Mouse (Mus musculus) heart, embryonic 13.5 days (tissue): ENCODE measurements around the gene Procr. TPM values are rescaled to one million over a fixed set of nuclear protein-coding genes. Genes with fewer than 3 reads are reported as not detected.
"Not testable (repeated sequence)": the region's sequence is repeated elsewhere in the genome, so short reads cannot be mapped to it uniquely, and the experiment has no call there.

ENCODE experiments used
- ATAC-seq: fragments of 200-750 bp; cut with Nextera tagmentation; 2 replicates; pipeline ENCODE4 v1.8.0; 2017; ENCODE audit warnings: moderate TSS enrichment; ENCODE audit not compliant: insufficient number of reproducible peaks, low FRiP score, low TSS enrichment; ENCODE audit errors: extremely low read depth
- H3K27ac ChIP-seq: fragments of 300-500 bp; sonication (generic); replicated peaks from 2 replicates; pipeline ENCODE4 v1.5.1; 2015; ENCODE audit warnings: moderate library complexity, mild to moderate bottlenecking, inconsistent platforms
- H3K27me3 ChIP-seq: fragments of 300-500 bp; sonication (generic); replicated peaks from 2 replicates; pipeline ENCODE4 v1.6.1; 2015; ENCODE audit warnings: mild to moderate bottlenecking, inconsistent platforms
- H3K36me3 ChIP-seq: fragments of 300-500 bp; sonication (generic); 2 replicates; pipeline ENCODE4 v1.6.1; 2015; ENCODE audit warnings: mild to moderate bottlenecking, inconsistent platforms
- H3K4me1 ChIP-seq: fragments of 300-500 bp; sonication (generic); 2 replicates; pipeline ENCODE4 v1.6.1; 2015; ENCODE audit warnings: inconsistent platforms
- H3K4me2 ChIP-seq: fragments of 300-500 bp; sonication (generic); 2 replicates; pipeline ENCODE4 v1.6.1; 2015; ENCODE audit warnings: inconsistent platforms, mild to moderate bottlenecking, moderate library complexity
- H3K4me3 ChIP-seq: fragments of 300-500 bp; sonication (generic); 2 replicates; pipeline ENCODE4 v1.5.1; 2015; ENCODE audit warnings: moderate library complexity, mild to moderate bottlenecking, inconsistent platforms
- H3K9ac ChIP-seq: fragments of 300-500 bp; sonication (generic); 2 replicates; pipeline ENCODE4 v1.6.1; 2015; ENCODE audit warnings: inconsistent platforms, mild to moderate bottlenecking, moderate library complexity
- H3K9me3 ChIP-seq: fragments of 300-500 bp; sonication (generic); 2 replicates; pipeline ENCODE4 v1.6.1; 2016; ENCODE audit warnings: inconsistent platforms
- WGBS: fragments of 180-500 bp; shearing (Covaris S2); methylation state at CpG from one replicate; pipeline ENCODE4 v1.1.7; 2015; ENCODE audit warnings: mixed read lengths; 5-methylcytosine and 5-hydroxymethylcytosine counted together
- polyA plus RNA-seq: library from polyadenylated mRNA; unstranded; fragments of >200 nt; fragmentation: Nextera tagmentation; extraction: Ambion mirVana; gene quantifications from 2 replicates; pipeline ENCODE4 v1.2.1, GENCODE M21; 2015

Gene Procr
- polyA plus RNA-seq, 1 experiment from 2014 or later = 9.1 TPM

DNA sequence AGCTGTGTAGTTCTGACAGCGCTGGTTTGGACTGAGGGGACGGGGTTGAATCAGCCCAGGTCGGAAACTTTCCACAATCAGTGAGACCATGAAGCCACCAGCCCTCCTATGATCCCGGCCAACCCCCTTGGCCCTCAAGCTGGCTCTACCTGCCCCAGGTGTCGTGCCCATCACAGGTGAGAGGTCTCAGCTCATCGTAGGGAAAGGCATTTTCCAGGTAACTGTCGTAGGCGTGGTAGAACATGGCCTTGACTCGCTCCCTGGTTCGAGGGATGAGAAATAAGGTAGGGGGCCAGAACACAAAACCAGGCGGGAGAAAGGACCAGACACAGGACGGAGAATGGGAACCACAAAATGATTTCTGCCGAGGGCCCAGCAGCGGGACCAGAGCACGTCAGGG lies 22.2 kb upstream of the Procr start:
- Histone ChIP-seq H3K27ac (no peak overlapping the region), H3K9me3 (no peaks in the 10 kb centered on the region), H3K27me3 (no peaks in the 10 kb centered on the region), H3K36me3 (peaks cover 9% of the 10 kb centered on the region), H3K9ac (peak overlapping the region; percentile 88), H3K4me3 (peak overlapping the region; percentile 87), H3K4me2 (peak overlapping the region; percentile 93), H3K4me1 (peaks cover 10% of the 10 kb centered on the region)
- ATAC-seq = no peak
- 4% methylated on average over 15 of the region's 15 CpGs for WGBS

DNA sequence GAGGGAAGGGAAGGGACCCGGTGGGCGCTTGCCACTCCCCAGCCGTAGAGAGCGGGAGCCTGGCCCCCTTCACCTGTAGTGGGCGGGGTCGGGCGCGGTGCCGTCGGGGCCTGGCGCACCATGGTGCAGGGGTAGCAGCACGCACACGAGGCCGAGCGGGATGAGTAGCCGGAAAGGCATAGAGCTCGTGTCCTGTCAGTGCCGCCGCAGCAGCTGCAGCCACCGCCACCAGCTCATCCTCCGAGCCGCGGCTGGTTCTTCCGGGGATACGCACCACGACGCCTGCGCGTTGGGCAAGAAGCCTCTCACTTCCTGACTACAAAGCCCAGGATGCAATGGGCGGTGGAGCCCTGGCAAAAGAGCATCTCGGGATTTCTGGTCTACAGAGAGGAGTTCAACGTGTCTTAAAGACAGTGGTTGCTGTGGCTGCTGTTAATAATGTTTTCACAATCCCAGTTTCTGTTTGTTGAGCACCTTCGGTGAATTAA lies 21.7 kb upstream of the Procr start, which contains the start of gene Edem2:
TSS of gene Edem2 (minus strand) at position 318 of the 488 bp plus-strand sequence.
- under 1% methylated on average over 33 of the region's 33 CpGs for WGBS
- peak within 1 kb of the TSS; percentile 87 for H3K4me3 ChIP-seq
- peak; percentile 61 for ATAC-seq
- no peak within 1 kb of the TSS for H3K27ac ChIP-seq
- peaks cover 10% of the 10 kb centered on the region for H3K4me1 ChIP-seq
- H3K4me2 ChIP-seq = peak within 1 kb of the TSS; percentile 93
- H3K27me3 ChIP-seq = no peaks in the 10 kb centered on the region
- H3K36me3 ChIP-seq = peaks cover 9% of the 10 kb centered on the region
- no peaks in the 10 kb centered on the region for H3K9me3 ChIP-seq
- peak within 1 kb of the TSS; percentile 88 for H3K9ac ChIP-seq

DNA sequence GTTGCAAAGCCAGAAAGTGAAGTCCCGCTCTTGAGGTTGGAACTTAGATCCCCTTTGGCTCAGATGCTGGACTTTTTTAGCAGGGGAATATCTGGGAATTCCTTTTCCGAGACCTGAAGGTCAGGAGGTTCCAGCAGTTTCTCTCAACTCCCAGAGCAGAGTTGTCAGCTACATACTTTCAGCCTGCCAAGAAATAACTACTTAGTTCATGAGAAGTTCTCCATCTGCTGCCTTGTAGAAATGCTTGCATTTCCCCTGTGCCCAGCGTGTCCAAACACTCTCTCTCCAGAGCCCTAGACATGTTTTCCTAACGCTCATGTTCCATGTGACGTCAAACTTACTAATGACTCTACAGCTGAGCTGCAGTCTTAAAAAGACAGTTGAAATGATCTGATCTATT lies 15.8 kb upstream of the Procr start:
- no peak overlapping the region for H3K9ac ChIP-seq
- H3K9me3 ChIP-seq = no peaks in the 10 kb centered on the region
- H3K4me1 ChIP-seq = no peaks in the 10 kb centered on the region
- no peak for ATAC-seq
- H3K4me2 ChIP-seq = no peak overlapping the region
- no peaks in the 10 kb centered on the region for H3K36me3 ChIP-seq
- no peak overlapping the region for H3K27ac ChIP-seq
- no peaks in the 10 kb centered on the region for H3K27me3 ChIP-seq
- no peak overlapping the region for H3K4me3 ChIP-seq
- WGBS = 61% methylated on average over 5 of the region's 5 CpGs

DNA sequence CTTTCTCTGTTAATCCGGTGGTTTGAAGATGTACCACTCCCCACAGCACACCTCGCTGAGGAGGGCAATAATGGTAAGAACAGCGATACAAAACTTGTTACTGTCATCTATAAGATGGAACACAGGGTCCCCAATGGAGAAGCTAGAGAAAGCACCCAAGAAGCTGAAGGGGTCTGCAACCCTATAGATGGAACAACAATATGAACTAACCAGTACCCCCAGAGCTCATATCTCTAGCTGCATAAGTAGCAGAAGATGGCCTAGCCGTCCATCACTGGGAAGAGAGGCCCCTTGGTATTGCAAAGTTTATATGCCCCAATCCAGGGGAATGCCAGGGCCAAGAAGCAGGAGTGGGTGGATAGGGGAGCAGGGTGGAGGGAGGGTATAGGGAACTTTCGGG lies 15.2 kb upstream of the Procr start, which contains the start of gene Gm17581:
TSS of gene Gm17581 (minus strand) at position 101 of the 400 bp plus-strand sequence.
- not testable (repeated sequence) for H3K4me2 ChIP-seq, H3K27ac ChIP-seq, H3K9ac ChIP-seq, ATAC-seq, H3K36me3 ChIP-seq, H3K4me1 ChIP-seq, H3K9me3 ChIP-seq, H3K27me3 ChIP-seq, H3K4me3 ChIP-seq
- WGBS = 73% methylated on average over 5 of the region's 5 CpGs

DNA sequence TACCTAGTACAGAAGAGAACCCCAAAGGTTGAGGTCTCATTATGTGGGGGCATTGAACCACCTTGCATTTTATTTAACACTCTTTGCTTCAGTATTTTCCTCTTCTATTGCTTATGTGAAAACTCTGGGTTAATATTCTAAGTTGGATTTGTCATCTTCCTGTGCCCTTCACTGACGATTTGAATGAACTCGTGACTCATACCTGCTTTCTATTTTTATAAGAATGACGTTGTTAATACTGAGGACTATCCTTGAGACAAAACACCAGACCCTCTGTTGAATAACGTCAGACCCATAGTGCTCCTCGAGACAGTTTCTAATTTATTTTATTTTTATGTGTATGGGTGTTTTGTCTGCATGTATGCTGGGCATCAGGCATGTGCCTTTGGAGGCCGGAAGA lies 14.0 kb upstream of the Procr start:
- H3K36me3 ChIP-seq = no peaks in the 10 kb centered on the region
- H3K4me2 ChIP-seq = no peak overlapping the region
- H3K4me1 ChIP-seq = peaks cover under 1% of the 10 kb centered on the region; the same call in 1 of the 2 replicates
- no peaks in the 10 kb centered on the region for H3K9me3 ChIP-seq
- H3K4me3 ChIP-seq = no peak overlapping the region
- no peaks in the 10 kb centered on the region for H3K27me3 ChIP-seq
- ATAC-seq = no peak
- H3K27ac ChIP-seq = no peak overlapping the region
- 49% methylated on average over 6 of the region's 6 CpGs for WGBS
- no peak overlapping the region for H3K9ac ChIP-seq

DNA sequence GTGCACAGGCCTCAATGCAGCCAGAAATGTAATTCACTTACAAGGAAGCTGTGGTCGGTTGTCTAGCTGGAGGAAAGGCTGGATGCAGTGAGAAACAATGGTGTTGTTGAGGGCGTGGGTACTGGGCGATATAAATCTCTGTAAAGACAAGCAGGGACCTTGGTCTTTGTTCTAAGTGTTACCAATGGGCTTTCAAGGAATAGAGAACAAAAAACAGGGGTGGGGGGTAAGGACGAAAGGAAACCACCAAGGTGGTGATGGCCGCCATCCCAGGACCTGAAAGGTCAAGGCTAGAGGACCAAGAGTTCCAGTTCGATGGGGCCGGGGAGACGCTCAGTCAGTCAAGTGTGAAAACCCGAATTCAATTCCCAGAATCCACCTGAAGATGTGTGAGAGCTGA lies 13.1 kb upstream of the Procr start:
- H3K9ac ChIP-seq = no peak overlapping the region
- peaks cover 9% of the 10 kb centered on the region for H3K4me1 ChIP-seq
- no peak overlapping the region for H3K4me2 ChIP-seq
- no peak overlapping the region for H3K4me3 ChIP-seq
- no peaks in the 10 kb centered on the region for H3K36me3 ChIP-seq
- no peaks in the 10 kb centered on the region for H3K27me3 ChIP-seq
- no peaks in the 10 kb centered on the region for H3K9me3 ChIP-seq
- 74% methylated on average over 9 of the region's 9 CpGs for WGBS
- no peak for ATAC-seq
- H3K27ac ChIP-seq = no peak overlapping the region

DNA sequence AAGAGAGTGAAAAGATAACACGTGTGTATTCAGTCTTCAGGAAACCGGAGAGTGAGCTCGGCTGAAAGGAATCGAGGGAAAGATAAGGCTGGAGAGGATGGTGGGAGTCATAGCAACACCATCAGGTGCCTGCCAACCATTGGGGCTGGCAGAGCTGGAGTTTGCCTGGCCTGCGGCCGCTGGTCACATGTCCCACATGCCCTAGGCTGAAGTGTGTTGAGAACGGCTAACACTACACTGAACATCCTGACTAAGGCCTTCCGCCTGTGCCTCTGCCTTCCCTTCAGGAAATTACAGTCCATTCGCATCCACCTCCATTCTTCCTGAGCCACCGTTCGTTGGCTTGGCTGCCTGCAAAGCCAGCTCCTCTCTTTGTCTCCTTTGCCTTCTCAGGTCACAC lies 8.7 kb upstream of the Procr start:
- peak; percentile 38; the same call in 1 of the 2 replicates for ATAC-seq
- Histone ChIP-seq H3K9me3 (no peaks in the 10 kb centered on the region), H3K9ac (no peak overlapping the region), H3K4me2 (peak overlapping the region; percentile 30; the same call in 1 of the 2 replicates), H3K4me3 (no peak overlapping the region), H3K27ac (peak overlapping the region; percentile 73), H3K27me3 (no peaks in the 10 kb centered on the region), H3K4me1 (peaks cover 18% of the 10 kb centered on the region), H3K36me3 (no peaks in the 10 kb centered on the region)
- 33% methylated on average over 11 of the region's 11 CpGs for WGBS

DNA sequence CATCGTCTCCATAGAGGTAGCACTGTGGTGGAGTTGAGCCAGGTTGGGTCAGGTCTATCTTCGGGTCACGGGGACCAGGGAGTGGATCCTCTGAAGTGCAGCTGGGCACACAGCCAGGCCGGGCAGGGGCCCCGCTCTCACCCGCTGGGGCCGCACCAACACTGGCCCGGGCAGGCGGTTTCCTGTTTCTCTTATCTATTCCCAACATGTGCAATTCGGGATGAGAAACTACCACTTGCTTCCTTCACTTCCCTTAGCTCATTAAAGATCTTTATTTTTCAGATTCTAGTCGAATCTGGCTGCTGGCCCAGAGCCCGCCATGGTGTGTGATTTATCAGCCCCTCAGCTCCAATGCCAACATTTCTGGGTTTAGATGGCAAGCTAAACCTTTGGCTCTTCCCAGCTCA lies 8.0 kb upstream of the Procr start:
- WGBS = 39% methylated on average over 12 of the region's 12 CpGs
- Histone ChIP-seq H3K4me1 (peaks cover 18% of the 10 kb centered on the region), H3K27ac (peak overlapping the region; percentile 73), H3K36me3 (no peaks in the 10 kb centered on the region), H3K4me2 (peak overlapping the region; percentile 30; the same call in 1 of the 2 replicates), H3K9ac (no peak overlapping the region), H3K27me3 (no peaks in the 10 kb centered on the region), H3K4me3 (no peak overlapping the region), H3K9me3 (no peaks in the 10 kb centered on the region)
- ATAC-seq = peak; percentile 78

DNA sequence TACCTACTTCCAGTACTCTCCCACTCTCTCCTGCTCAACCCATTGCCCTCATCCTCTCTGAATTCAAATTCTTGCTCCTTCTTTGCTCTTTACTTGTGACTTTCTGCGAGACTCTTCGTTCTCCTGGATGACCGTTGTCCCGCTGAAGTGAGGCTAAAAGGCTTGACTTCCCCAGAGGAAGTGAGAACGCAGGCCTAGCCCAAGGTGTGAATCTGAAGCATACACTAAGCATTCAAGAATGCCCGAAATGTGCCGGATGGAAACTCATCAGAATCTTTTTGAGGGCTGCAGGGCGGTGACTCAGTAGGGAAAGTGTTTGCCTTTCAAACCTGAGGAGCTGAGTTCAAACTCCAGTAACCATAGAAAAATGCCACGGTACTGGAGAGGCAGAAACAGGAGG lies 7.6 kb upstream of the Procr start:
- H3K4me2 ChIP-seq = 0 out of 2 replicates have a peak overlapping the region, but pooled peaks have one; percentile 30
- peaks cover 18% of the 10 kb centered on the region for H3K4me1 ChIP-seq
- 68% methylated on average over 9 of the region's 9 CpGs for WGBS
- H3K4me3 ChIP-seq = no peak overlapping the region
- H3K9me3 ChIP-seq = no peaks in the 10 kb centered on the region
- no peak for ATAC-seq
- H3K27ac ChIP-seq = peak overlapping the region; percentile 73
- H3K27me3 ChIP-seq = no peaks in the 10 kb centered on the region
- H3K36me3 ChIP-seq = no peaks in the 10 kb centered on the region
- no peak overlapping the region for H3K9ac ChIP-seq

DNA sequence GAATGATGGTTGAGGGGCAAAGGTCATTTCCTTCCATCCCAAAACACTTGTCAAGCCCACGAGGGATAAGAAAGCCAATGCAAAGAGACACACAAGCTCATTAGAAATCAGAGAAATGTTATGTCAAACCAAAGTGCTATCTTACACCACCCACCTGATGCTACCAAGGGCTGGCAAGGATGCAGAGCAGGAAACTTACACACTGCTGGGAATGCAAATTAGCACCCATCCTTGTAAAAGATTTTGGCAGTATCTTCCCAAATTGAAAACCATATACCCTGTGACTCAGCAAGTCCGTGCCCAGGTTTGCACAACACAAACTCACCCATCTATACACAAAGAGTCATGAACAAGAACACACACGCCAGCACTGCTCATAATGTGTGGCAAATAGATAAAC lies 5.4 kb upstream of the Procr start:
- H3K36me3 ChIP-seq = no peaks in the 10 kb centered on the region
- peaks cover 18% of the 10 kb centered on the region for H3K4me1 ChIP-seq
- no peaks in the 10 kb centered on the region for H3K27me3 ChIP-seq
- H3K4me3 ChIP-seq = no peak overlapping the region
- no peak overlapping the region for H3K9ac ChIP-seq
- H3K27ac ChIP-seq = no peak overlapping the region
- WGBS = 46% methylated on average over 3 of the region's 3 CpGs
- no peaks in the 10 kb centered on the region for H3K9me3 ChIP-seq
- no peak for ATAC-seq
- no peak overlapping the region for H3K4me2 ChIP-seq

DNA sequence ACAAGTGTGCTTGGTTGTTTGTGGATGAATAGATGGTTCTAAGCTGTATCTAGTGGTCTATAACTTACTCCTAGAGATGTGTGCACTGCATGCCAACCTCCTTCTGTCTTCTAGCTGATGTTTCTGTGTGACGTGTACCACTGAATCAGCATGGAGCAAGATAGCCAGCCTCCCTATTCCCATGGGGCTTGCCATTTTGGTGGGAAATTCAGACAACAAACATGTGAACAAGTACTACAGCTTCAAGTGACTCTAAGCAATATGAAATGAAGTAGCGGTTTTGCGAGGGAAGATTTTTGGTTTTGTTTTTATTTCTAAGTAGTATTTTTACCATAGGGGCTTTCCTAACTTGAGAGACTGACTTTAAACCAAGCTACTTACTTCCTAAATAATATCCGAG lies 1.5 kb upstream of the Procr start:
- no peaks in the 10 kb centered on the region for H3K9me3 ChIP-seq
- H3K27ac ChIP-seq = no peak overlapping the region
- whole genome bisulfite sequencing = 81% methylated on average over 4 of the region's 4 CpGs
- no peaks in the 10 kb centered on the region for H3K36me3 ChIP-seq
- peaks cover 9% of the 10 kb centered on the region for H3K4me1 ChIP-seq
- no peak overlapping the region for H3K4me3 ChIP-seq
- ATAC-seq = no peak
- H3K9ac ChIP-seq = no peak overlapping the region
- peaks cover 24% of the 10 kb centered on the region for H3K27me3 ChIP-seq
- no peak overlapping the region for H3K4me2 ChIP-seq

DNA sequence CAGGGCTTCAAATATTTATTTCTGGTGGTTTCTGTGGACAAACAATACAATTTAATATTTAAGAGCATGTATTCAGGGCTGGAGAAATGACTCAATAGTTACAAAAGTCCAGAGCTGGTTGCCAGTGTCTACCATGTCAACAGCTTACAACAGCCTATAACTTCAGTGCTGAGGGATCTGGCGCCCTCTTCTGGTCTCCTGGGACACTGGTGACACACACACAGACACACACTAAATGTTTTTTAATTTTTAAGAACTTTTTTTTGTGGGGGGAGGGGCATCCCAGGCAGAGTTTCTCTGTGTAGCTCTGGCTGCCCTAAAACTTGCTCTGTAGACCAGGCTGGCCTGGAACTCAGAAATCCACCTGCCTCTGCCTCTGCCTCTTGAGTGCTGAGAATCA lies 4.8 kb downstream of the Procr start:
- no peak for ATAC-seq
- WGBS = 6% methylated on average over 1 of the region's 1 CpGs

More for the DNA sequence above, 4.8 kb downstream of the Procr start:
- H3K27ac ChIP-seq = no peak overlapping the region
- peaks cover 34% of the 10 kb centered on the region for H3K27me3 ChIP-seq
- H3K9ac ChIP-seq = no peak overlapping the region
- no peak overlapping the region for H3K4me3 ChIP-seq
- H3K4me1 ChIP-seq = peaks cover 7% of the 10 kb centered on the region
- no peak overlapping the region for H3K4me2 ChIP-seq
- H3K36me3 ChIP-seq = no peaks in the 10 kb centered on the region
- H3K9me3 ChIP-seq = no peaks in the 10 kb centered on the region
